Mouse (Mus musculus): ENCODE results near the gene Nr1i3.

DNA sequence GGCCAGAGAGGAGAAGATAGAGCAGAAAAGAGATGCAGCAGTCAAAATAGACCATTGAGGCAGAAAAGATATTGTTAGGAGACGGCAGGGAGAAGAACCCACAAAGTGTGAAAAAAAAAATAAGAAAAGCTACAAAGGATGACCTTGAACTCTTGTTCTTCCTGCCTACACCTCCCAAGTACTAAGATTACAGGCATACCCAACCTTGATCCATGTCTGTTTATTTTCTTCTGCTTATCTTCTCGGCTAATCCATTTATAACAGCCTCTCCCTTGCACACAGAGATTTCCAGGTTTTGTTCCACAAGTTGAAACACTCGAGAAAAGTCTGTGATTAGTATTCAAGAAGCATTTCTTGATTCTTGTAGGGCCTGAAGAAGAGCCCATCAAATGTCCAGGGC, 43.9 kb upstream of the Nr1i3 start:
- TF ChIP-seq CTCF (IDR thresholded peaks at IDR 0.05; ENCODE audit: borderline replicate concordance, insufficient read depth, low read length) (no peak), POLR2A (IDR thresholded peaks at IDR 0.05; ENCODE audit: low read depth, low read length) (no peak)

Measured in embryonic fibroblast, embryonic 13.5 days (primary cell).